Mouse (Mus musculus): ENCODE results near the gene BC030867. TPM values are rescaled to one million over a fixed set of nuclear protein-coding genes. Genes with fewer than 3 reads are reported as not detected.

The BC030867 gene
- 5.6 and 7.0 TPM in 2 replicates for polyA plus RNA-seq (2015; fragmentation: Nextera tagmentation; extraction: Ambion mirVana)

DNA sequence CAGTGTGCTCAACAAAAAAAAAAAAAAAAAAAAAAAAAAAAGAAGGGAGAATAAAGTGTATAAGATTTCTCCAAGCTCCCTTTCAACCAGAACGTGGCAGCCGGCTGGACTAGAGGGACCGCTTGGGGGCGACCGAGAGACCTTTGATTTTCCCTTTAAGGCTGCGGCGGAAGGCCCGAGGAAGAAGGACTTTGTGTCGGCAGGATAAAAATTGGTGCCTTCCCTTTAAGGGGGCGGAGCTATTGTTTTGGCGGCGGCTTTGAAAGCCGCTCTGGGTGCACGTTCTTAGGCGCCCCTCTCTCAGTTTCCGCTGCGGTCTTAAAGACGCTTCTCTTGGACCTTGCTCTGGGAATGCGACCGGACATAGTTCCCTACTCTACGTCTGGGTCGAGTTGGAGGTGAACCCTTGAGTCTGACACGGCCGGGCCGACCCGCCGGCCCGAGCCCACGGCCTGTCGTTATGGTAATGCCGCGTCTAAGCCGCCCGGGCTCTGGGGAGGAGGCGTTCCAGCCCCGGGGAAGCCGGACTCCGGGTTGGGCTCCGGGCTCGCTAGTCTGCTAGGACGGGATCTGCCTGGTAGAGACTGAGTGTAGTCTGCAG, at the start of gene BC030867:
TSS of gene BC030867 (plus strand) at position 253 of the 601 bp plus-strand sequence.
- peak; percentile 49 for ATAC-seq (replicated peaks)
- under 1% methylated on average over 41 of the region's 41 CpGs for WGBS

GRCm38 (mm10) chr11:102199856-102200255, 48.8 kb upstream of the BC030867 start:
- WGBS: 89% methylated on average over 9 of the region's 9 CpGs
- Histone ChIP-seq H3K4me2 (replicated peaks) (no peak overlapping the region), H3K9me3 (no peaks in the 10 kb centered on the region), H3K4me1 (no peaks in the 10 kb centered on the region), H3K4me3 (no peak overlapping the region), H3K27ac (replicated peaks) (no peak overlapping the region), H3K9ac (replicated peaks) (no peak overlapping the region), H3K36me3 (peaks cover 95% of the 10 kb centered on the region), H3K27me3 (no peaks in the 10 kb centered on the region)
- no peak for ATAC-seq (replicated peaks)

More for the DNA sequence above, at the start of gene BC030867:
- Histone ChIP-seq H3K36me3 (no peaks in the 10 kb centered on the region), H3K27ac (replicated peaks) (no peak within 1 kb of the TSS), H3K9ac (replicated peaks) (peak within 1 kb of the TSS; percentile 44), H3K4me1 (peaks cover 26% of the 10 kb centered on the region), H3K27me3 (no peaks in the 10 kb centered on the region), H3K4me2 (replicated peaks) (peak within 1 kb of the TSS; percentile 90), H3K9me3 (no peaks in the 10 kb centered on the region), H3K4me3 (peak within 1 kb of the TSS; percentile 54)

DNA sequence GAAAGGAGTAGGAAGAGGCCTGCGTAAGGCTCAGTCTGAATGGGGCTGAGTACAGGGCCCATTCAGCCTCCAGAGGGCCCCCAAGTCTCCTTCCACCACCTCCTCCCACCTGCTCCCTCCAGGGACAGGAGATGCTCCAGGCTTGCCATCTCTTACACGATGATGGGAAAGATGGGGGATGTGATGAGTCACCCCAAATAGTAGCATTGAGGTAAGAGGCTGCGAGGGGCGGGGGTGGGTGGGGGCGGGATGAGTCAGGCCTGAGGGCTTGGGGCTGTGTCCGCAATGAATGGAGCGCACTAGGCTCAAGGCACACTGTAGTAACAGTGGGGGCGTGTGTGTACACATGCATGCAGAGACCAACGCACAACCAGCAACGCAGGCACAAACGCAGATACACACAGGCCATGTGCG, 47.3 kb upstream of the BC030867 start:
- H3K4me1 ChIP-seq: peaks cover 2% of the 10 kb centered on the region; the same call in 1 of the 2 replicates
- H3K9me3 ChIP-seq: no peaks in the 10 kb centered on the region
- H3K36me3 ChIP-seq: peaks cover 92% of the 10 kb centered on the region
- no peak overlapping the region for H3K27ac ChIP-seq (replicated peaks)
- no peak overlapping the region for H3K9ac ChIP-seq (replicated peaks)
- H3K4me2 ChIP-seq (replicated peaks): no peak overlapping the region
- no peak for ATAC-seq (replicated peaks)
- WGBS: 77% methylated on average over 12 of the region's 12 CpGs
- no peak overlapping the region for H3K4me3 ChIP-seq
- no peaks in the 10 kb centered on the region for H3K27me3 ChIP-seq

DNA sequence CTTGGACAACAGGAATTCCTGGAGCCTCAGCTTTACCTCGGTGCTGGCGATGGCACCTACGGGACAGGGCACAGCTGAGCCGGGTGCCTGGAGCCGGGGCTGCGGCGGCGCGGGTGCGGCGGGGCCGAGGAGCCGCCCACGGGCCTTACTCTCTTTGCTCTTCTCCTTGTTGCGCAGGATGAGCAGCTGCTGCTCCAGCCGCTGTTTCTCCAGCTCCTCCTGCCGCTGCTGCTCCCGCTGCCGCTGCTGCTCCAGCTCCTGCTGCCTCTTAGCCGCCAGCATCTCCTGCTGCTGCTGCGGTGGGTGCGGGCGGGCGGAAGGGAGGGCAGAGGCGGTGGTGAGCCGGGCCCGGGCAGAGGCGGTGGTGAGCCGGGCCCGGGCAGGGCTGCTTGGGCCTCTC, 42.2 kb upstream of the BC030867 start:
- H3K4me2 ChIP-seq (replicated peaks): no peak overlapping the region
- no peak for ATAC-seq (replicated peaks)
- peak overlapping the region; percentile 73 for H3K27ac ChIP-seq (replicated peaks)
- H3K4me3 ChIP-seq: no peak overlapping the region
- no peaks in the 10 kb centered on the region for H3K9me3 ChIP-seq
- peaks cover 49% of the 10 kb centered on the region for H3K36me3 ChIP-seq
- peaks cover 44% of the 10 kb centered on the region for H3K4me1 ChIP-seq
- WGBS: 57% methylated on average over 30 of the region's 30 CpGs
- no peak overlapping the region for H3K9ac ChIP-seq (replicated peaks)
- no peaks in the 10 kb centered on the region for H3K27me3 ChIP-seq

GRCm38 (mm10) chr11:102207825-102208777, 40.6 kb upstream of the BC030867 start:
- peak; percentile 70 for ATAC-seq (replicated peaks)
- WGBS: 42% methylated on average over 11 of the region's 11 CpGs
- Histone ChIP-seq H3K4me2 (replicated peaks) (0 out of 2 replicates have a peak overlapping the region, but pooled peaks have one; percentile 0), H3K27me3 (no peaks in the 10 kb centered on the region), H3K27ac (replicated peaks) (peak overlapping the region; percentile 73), H3K4me3 (no peak overlapping the region), H3K9me3 (no peaks in the 10 kb centered on the region), H3K4me1 (peaks cover 55% of the 10 kb centered on the region), H3K36me3 (peaks cover 34% of the 10 kb centered on the region), H3K9ac (replicated peaks) (0 out of 2 replicates have a peak overlapping the region, but pooled peaks have one; percentile 4)

DNA sequence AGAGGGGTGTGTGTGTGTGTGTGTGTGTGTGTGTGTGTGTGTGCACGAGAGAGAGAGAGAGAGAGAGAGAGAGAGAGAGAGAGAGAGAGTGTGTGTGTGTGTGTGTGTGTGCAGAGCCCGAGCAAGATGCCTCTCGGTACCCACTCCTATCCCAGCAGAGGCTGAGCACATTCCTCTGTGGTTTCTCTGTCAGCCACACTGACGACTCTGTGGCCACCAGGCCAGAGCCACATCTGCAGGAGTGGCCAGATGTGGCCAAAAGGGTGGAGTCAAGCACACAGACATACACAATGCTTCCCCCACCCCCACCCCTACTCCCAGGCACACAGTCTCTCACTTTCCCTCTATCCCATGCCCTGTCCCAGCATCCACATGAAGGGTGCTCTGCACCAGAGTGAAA, 39.8 kb upstream of the BC030867 start:
- Histone ChIP-seq H3K27ac (replicated peaks) (peak overlapping the region; percentile 73; the same call in 1 of the 2 replicates), H3K4me1 (peaks cover 59% of the 10 kb centered on the region), H3K36me3 (peaks cover 29% of the 10 kb centered on the region), H3K4me3 (no peak overlapping the region), H3K9ac (replicated peaks) (no peak overlapping the region), H3K4me2 (replicated peaks) (no peak overlapping the region), H3K9me3 (no peaks in the 10 kb centered on the region), H3K27me3 (no peaks in the 10 kb centered on the region)
- 41% methylated on average over 3 of the region's 4 CpGs for WGBS
- ATAC-seq (replicated peaks): no peak

DNA sequence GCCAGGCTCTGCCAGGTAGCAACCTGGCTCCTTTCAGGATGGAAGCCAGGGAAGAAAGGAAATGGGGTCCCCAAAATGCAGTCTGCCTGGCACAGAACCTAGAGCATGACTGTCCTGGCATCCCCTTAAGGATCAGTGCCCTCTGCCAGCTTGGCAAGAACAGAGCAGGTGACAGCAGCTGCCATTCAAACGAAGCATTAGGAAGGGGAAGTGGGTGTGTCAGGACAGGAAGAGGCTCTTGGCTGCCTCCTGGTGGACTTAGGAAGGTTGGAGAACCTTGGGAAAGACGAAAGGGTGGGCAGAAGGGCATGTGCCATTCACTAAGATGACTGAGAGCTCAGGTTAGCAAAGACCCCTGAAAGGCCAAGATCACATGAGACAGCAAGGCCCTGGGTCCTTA, 38.9 kb upstream of the BC030867 start:
- Histone ChIP-seq H3K27me3 (no peaks in the 10 kb centered on the region), H3K9ac (replicated peaks) (no peak overlapping the region), H3K4me1 (peaks cover 68% of the 10 kb centered on the region), H3K4me3 (no peak overlapping the region), H3K9me3 (no peaks in the 10 kb centered on the region), H3K36me3 (peaks cover 20% of the 10 kb centered on the region), H3K4me2 (replicated peaks) (no peak overlapping the region), H3K27ac (replicated peaks) (peak overlapping the region; percentile 49)
- WGBS: 18% methylated on average over 2 of the region's 2 CpGs
- no peak for ATAC-seq (replicated peaks)

DNA sequence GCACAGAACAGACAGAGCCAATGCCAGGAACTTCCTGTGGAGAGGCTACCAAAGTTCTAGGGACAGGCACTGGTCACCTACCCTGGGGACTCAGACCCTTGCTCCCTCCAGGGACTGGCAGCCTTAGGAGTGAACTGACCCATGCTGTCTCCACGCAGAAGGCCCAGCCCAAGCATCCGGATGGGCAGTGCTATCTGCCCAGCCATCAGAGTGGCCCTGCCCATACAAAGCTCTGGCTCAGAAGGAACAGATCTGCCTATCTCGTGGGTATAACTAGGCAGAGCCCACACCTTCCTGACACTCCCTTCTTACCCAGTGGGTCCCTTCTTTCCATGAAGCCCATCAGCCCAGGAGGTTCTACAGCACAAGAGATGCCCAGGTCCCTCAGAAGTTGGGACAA, 38.5 kb upstream of the BC030867 start:
- H3K9me3 ChIP-seq: no peaks in the 10 kb centered on the region
- WGBS: 73% methylated on average over 3 of the region's 3 CpGs
- ATAC-seq (replicated peaks): no peak
- H3K9ac ChIP-seq (replicated peaks): no peak overlapping the region
- H3K4me3 ChIP-seq: no peak overlapping the region
- peaks cover 16% of the 10 kb centered on the region for H3K36me3 ChIP-seq
- peaks cover 72% of the 10 kb centered on the region for H3K4me1 ChIP-seq
- H3K27ac ChIP-seq (replicated peaks): no peak overlapping the region
- no peak overlapping the region for H3K4me2 ChIP-seq (replicated peaks)
- no peaks in the 10 kb centered on the region for H3K27me3 ChIP-seq

GRCm38 (mm10) chr11:102211011-102211410, 37.7 kb upstream of the BC030867 start:
- H3K4me2 ChIP-seq (replicated peaks): no peak overlapping the region
- no peaks in the 10 kb centered on the region for H3K27me3 ChIP-seq
- ATAC-seq (replicated peaks): no peak
- H3K4me1 ChIP-seq: peaks cover 80% of the 10 kb centered on the region
- H3K36me3 ChIP-seq: peaks cover 10% of the 10 kb centered on the region
- H3K4me3 ChIP-seq: no peak overlapping the region
- no peaks in the 10 kb centered on the region for H3K9me3 ChIP-seq
- no peak overlapping the region for H3K9ac ChIP-seq (replicated peaks)
- 79% methylated on average over 5 of the region's 5 CpGs for WGBS
- H3K27ac ChIP-seq (replicated peaks): no peak overlapping the region

DNA sequence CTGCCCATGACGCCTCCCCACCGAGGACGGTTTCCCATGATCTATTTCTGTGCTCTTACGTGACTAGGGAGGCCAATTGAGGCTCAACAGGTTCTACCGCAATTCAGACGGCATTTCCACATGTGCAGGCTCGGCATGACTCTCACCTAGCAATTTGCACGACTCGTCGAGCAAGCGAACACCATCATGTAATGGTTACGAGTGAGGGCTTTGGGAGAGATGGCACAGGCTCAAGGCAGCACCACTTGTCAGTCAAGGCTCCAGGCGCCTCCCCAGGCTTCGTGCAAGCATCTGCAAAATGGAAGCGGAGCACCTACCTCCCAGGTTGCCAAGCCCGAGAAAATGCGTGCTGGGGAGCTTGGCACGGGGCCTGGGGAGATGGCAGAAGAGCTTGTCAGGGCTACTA, 36.7 kb upstream of the BC030867 start:
- ATAC-seq (replicated peaks): no peak
- no peaks in the 10 kb centered on the region for H3K27me3 ChIP-seq
- no peaks in the 10 kb centered on the region for H3K9me3 ChIP-seq
- H3K4me2 ChIP-seq (replicated peaks): no peak overlapping the region
- no peak overlapping the region for H3K27ac ChIP-seq (replicated peaks)
- 47% methylated on average over 18 of the region's 18 CpGs for WGBS
- H3K36me3 ChIP-seq: peaks cover 3% of the 10 kb centered on the region; the same call in 1 of the 2 replicates
- H3K9ac ChIP-seq (replicated peaks): no peak overlapping the region
- H3K4me1 ChIP-seq: peaks cover 82% of the 10 kb centered on the region
- H3K4me3 ChIP-seq: no peak overlapping the region

DNA sequence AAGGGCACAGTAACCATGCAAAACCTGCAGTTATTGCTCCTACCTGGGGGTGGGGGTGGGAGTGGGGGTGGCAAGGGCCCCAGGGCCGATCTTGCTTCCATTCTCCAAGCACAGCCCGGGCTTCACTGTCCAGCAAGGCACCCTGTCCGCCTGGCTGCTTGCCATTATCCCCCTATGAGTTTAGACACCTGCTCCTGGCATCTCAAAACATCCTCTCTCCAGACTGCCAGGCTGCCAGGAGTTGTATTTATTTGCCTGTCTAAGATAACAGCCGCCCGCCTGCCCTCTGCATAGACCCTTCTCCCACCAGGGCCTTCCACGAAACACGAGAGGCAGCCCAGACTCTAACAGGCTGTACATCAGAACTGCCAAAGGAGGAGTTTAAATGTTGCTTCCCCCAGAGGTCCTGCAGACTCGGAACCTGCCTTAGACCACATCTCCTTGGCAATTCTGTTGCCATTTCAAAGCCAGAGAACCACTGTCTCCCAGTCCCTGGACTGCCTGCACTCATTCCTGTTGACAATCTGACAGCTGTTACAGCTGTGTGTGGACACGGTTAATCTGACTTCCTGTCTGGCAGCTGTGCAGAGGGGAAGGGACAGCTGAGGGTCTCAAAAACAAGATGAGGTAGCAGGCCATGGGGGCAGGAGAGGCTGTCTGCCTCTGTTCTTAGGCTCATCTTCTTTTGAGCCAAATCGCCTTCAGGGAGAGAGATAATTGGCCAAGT, 34.1 kb upstream of the BC030867 start:
- peaks cover 84% of the 10 kb centered on the region for H3K4me1 ChIP-seq
- H3K4me2 ChIP-seq (replicated peaks): no peak overlapping the region
- no peaks in the 10 kb centered on the region for H3K27me3 ChIP-seq
- H3K9ac ChIP-seq (replicated peaks): no peak overlapping the region
- WGBS: 58% methylated on average over 10 of the region's 10 CpGs
- H3K27ac ChIP-seq (replicated peaks): no peak overlapping the region; the same call in 1 of the 2 replicates
- H3K4me3 ChIP-seq: no peak overlapping the region
- no peak for ATAC-seq (replicated peaks)
- no peaks in the 10 kb centered on the region for H3K9me3 ChIP-seq
- peaks cover 3% of the 10 kb centered on the region; the same call in 1 of the 2 replicates for H3K36me3 ChIP-seq
